Mouse (Mus musculus) cerebellum, adult 9-10 months (tissue): ENCODE results near the gene Ankrd55.
"Not testable (repeated sequence)": the region's sequence is repeated elsewhere in the genome, so short reads cannot be mapped to it uniquely, and the experiment has no call there.

ENCODE experiments used
- DNase-seq: peaks from one replicate; pipeline ENCODE4 v3.0.0; 2022

The Ankrd55 gene

GRCm38 (mm10) chr13:112416410-112417162 is 128.3 kb downstream of the Ankrd55 start:
- DNase-seq: no peak

GRCm38 (mm10) chr13:112417163-112417523 is 128.9 kb downstream of the Ankrd55 start:
- DNase-seq: no peak

GRCm38 (mm10) chr13:112417861-112418423 is 129.7 kb downstream of the Ankrd55 start:
- no peak for DNase-seq

- no peak for DNase-seq
Measured at GRCm38 (mm10) chr13:112418595-112418994, 130.3 kb downstream of the Ankrd55 start.

- DNase-seq: no peak
Measured at GRCm38 (mm10) chr13:112424212-112424611, 136.0 kb downstream of the Ankrd55 start.

GRCm38 (mm10) chr13:112424635-112425034 is 136.4 kb downstream of the Ankrd55 start:
- DNase-seq: no peak

- DNase-seq: no peak
Measured at GRCm38 (mm10) chr13:112425181-112425654, 137.0 kb downstream of the Ankrd55 start.

GRCm38 (mm10) chr13:112426265-112427135 is 138.2 kb downstream of the Ankrd55 start:
- no peak for DNase-seq

- DNase-seq: not testable (repeated sequence)
Measured at GRCm38 (mm10) chr13:112427136-112427470, 138.9 kb downstream of the Ankrd55 start.

- no peak for DNase-seq
Measured at GRCm38 (mm10) chr13:112427521-112427920, 139.3 kb downstream of the Ankrd55 start.

- DNase-seq: no peak
Measured at GRCm38 (mm10) chr13:112433271-112433670, 145.0 kb downstream of the Ankrd55 start.
